Mouse (Mus musculus): ENCODE results near the gene Rtcb.

The Rtcb gene

GRCm38 (mm10) chr10:85936280-85936965 is 21.2 kb downstream of the Rtcb start:
- no peak for DNase-seq (ENCODE audit: low read depth, low spot score)

GRCm38 (mm10) chr10:85929962-85930361 is 27.7 kb downstream of the Rtcb start:
- no peak for DNase-seq (ENCODE audit: low read depth, low spot score)

- no peak for DNase-seq (ENCODE audit: low read depth, low spot score)
These were observed 28.4 kb downstream of the Rtcb start for GRCm38 (mm10) chr10:85929208-85929591.

DNA sequence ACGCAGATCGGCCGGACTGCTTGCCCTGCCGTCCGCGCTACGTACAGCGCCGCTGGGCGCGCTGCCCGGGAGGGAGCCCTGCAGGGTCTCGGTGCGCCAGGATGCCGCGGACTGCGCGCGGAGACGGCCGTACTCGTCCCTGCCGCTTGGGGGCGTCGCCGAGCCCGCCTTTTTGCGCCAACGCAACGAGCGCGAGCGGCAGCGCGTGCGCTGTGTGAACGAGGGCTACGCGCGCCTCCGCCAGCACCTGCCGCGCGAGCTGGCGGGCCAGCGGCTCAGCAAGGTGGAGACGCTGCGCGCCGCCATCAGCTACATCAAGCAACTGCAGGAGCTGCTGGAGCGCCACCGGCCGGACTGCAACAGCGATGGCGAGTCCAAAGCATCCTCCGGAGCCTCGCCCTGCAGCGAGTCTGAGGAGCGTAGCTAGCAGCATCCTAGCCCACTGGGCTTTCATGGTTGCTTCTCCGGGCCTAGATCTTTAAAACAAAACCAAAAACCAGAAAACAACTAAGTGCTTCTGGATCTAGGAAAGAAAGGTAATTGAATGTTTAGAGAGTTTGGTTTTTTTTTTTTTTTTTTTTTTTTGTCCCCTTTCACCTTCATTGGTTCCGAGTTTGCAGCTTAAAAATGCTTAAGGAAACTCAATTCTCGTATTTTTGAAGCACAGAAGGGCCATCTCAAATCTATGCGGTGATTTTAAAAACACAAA is 29.0 kb downstream of the Rtcb start:
- DNase-seq (ENCODE audit: low read depth, low spot score), result peak; percentile 82

DNA sequence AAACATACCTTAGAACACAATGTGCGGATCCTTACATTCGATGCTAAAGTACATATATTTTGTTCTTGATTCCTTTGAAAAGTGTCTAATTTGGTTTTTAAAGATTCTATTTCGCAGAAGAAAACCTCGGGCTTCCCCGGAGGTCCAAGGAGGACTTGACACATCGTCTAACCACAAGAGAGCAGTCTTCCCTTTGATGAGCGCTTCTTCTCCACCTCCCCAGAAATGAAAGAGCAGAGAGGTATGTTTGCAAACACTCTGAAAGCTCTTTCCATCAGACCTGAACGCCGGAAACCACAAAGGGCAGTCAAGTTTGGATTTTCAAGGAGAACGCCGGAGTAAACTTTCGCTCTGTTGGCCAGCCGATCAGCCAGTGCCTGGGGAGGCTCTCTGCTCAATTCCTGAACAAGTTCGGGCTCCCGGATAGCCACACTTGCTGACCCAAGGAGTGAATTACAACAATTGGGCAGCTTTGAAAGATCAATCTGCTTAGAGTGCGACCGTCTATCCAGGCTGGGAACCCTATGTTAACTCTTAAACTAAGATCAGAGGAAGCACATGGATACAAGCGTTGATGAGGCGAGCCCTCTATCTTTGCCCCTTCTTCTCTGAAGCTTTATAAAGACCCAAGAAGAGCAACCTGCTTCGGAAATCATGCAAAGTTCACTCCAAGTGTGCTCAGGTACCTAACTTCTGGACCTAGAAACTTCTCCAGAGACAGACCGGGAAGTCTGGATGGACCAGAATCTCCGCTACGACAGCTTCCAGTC is 29.8 kb downstream of the Rtcb start, which contains the start of gene Ascl4:
Ascl4 (plus strand) TSS at position 6 of the 770 bp plus-strand sequence.
- DNase-seq (ENCODE audit: low read depth, low spot score), result no peak

DNA sequence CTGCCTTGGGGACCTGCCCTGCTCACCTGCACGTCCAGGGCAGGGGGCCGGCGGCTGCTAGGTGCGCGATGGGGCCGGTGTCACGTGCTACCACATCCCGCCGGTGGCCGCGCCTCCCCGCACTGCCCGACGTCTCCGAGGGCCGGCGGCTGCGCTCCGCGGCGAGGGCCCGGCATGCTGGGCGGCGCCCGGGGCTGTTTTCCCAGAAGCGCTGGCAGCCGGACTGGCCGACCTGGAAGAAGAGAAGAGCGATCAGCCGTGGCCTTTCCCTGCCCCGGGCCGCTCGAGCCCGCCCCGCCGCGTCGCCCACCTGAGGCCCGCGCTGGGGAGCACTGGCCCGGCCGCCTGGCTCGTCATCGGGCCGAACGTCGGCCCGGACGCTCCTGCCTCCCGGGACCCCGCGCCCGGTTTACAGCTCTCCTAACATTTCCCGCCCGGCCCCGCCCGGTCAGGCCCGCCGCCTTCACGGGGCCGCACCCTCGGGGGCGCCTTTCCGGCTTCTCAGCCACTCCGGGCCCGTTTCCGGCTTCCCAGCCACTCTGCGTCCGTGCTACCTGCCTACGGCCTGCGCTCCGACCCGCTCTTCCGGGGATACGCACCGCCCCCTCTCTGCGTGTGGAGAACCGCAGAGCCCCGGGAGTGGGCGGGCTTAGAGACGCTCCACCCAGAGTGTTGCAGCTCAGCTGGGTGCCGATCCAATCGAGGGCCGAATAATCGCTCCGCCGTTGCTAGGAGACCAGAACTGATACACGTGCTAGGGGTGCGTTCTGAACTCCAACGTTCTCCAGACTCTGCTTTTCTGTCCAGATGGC is 40.9 kb downstream of the Rtcb start, which contains the start of gene Prdm4:
Prdm4 (minus strand) TSS at position 645 of the 812 bp plus-strand sequence.
- peak; percentile 98 for DNase-seq (ENCODE audit: low read depth, low spot score)
